Mouse (Mus musculus) C2C12 (cell line): ENCODE measurements around the gene Nsun7.

ENCODE experiments used
- CTCF ChIP-seq: IDR thresholded peaks from one replicate; pipeline ENCODE4 v1.5.1; 2011; ENCODE audit not compliant: control insufficient read depth, insufficient read depth, insufficient read length
- MAX ChIP-seq: IDR thresholded peaks from one replicate; pipeline ENCODE4 v1.6.1; 2011; ENCODE audit warnings: mild to moderate bottlenecking, control low read depth

GRCm38 (mm10) chr5:66310806-66311205 is 51.1 kb downstream of the Nsun7 start:
- TF ChIP-seq CTCF (no peak), MAX (no peak)
